Mouse (Mus musculus) thymus, postnatal 4 days (tissue): ENCODE measurements around the gene Cd80.

Experiments
- DNase-seq: peaks from one replicate; pipeline ENCODE4 v3.0.0; 2021

Gene Cd80

GRCm38 (mm10) chr16:38536544-38537146, 81.3 kb downstream of the Cd80 start:
- peak; percentile 89 for DNase-seq

- DNase-seq: no peak
These were observed 83.5 kb downstream of the Cd80 start for GRCm38 (mm10) chr16:38538716-38539380.
